Mouse (Mus musculus): ENCODE measurements around the gene Evl. TPM values are rescaled to one million over a fixed set of nuclear protein-coding genes. Genes with fewer than 3 reads are reported as not detected.

The Evl gene
- total RNA-seq (2023) = 1,121 TPM

DNA sequence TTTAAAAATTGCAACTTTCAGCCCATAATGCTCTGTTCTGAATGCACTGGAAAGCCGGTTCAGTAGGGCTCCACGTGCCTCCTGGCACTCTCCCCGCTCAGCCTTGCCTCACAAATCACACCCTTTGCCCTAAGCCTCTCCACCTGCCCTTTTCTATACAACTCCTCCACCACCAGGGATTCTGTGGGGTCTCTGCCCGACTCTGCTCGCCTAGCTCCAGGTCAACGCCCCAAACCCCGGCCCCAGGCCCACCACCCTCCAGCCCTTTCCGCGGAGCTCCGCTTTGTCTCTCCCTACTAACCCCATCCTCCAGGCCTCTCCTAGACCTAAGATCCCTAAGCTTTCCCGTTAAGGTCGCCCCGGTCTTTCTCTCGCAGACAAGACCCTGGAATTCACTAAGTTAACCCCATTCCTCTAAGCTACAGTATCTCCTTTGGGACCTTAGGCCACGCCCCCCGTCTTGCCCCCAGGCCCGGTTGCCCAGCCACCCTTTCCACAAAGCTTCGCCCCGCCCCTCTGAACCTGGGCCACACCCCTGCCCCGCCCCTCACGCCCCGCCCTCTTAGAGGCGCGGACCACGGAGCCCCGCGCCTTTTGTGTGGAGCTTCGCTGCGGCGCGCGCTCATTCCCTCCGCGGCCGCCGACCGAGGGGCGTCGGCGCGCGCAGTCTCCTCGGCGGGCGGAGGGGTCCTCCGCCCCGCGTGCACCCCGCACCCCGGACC, at the start of gene Evl:
Gene Evl, plus strand, starts transcription at position 601 of the 722 bp plus-strand sequence.

DNA sequence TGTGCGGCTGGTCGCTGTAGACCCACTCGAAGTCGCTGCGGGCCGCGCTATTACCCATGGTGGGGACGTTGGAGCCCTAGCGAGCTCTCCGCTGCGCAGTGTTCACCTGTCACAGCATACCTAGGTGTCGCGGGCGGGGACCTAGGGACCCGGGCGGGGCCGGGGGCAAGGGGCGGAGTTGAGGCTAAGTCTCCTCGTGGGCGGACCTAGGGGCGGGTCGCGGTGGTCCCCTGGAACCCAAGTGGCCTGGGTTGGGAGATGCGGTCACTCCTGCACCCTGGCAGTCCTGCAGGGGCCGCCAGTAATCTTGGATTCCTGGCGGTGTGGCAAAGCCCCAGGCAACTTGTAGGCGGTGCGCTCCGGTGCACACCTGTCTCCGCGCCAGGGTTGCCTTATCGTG, 147.7 kb downstream of the Evl start, which contains the start of gene Degs2:
Gene Degs2, minus strand, starts transcription at position 131 of the 400 bp plus-strand sequence.

Other genes starting within 250 kb of the Evl start
- gene Hhipl1, start 248.4 kb upstream of the Evl start, total RNA-seq (2023) = not detected
- not detected for gene Cyp46a1, start 220.3 kb upstream of the Evl start, total RNA-seq (2023)
- gene Eml1, start 183.8 kb upstream of the Evl start, total RNA-seq (2023) = 0.15 TPM
- gene Degs2, start 147.6 kb downstream of the Evl start, total RNA-seq (2023) = not detected
- gene Yy1, start 238.3 kb downstream of the Evl start, total RNA-seq (2023) = 88.8 TPM